ENCODE assay signal across 17 mouse cellular contexts in genomic region chr1:89922282-89922681, GRCm38 (mm10). TPM values are rescaled to one million over a fixed set of nuclear protein-coding genes. Genes with fewer than 3 reads are reported as not detected.
DNase-seq lines count a peak whose midpoint lies in the region; ATAC-seq lines count a peak whose summit lies in the region.
"Had no signal": no experiment of that assay in that cellular context is flagged by ENCODE, and none has a peak within 500 bp of the region (broad histone marks: within the 10 kb centered on the region; RNA-seq: fewer than 3 reads in every experiment).

No protein-coding gene starts in this region.

- no peak overlapping the region for H3K27ac ChIP-seq in heart, embryonic 12.5 days (ENCODE audit: poor library complexity, severe bottlenecking)
- no peak overlapping the region for H3K27ac ChIP-seq in hindbrain, embryonic 12.5 days
- no peak overlapping the region for H3K27ac ChIP-seq in midbrain, embryonic 13.5 days
- H3K27ac ChIP-seq: stomach, embryonic 15.5 days had no signal

- no peak for ATAC-seq in heart, embryonic 12.5 days (ENCODE audit: insufficient number of reproducible peaks, low FRiP score)
- ATAC-seq in hindbrain, embryonic 12.5 days (ENCODE audit: low FRiP score): no peak
- ATAC-seq in midbrain, embryonic 13.5 days: peak; percentile 5; the same call in 1 of the 2 replicates
- ATAC-seq in activated CD4-positive, CD25-positive, alpha-beta regulatory T cell, adult 4 months: no peak
- ATAC-seq: inflammation-experienced regulatory T-cells, adult 6 months; Patski had no signal

- peaks cover 100% of the 10 kb centered on the region for H3K27me3 ChIP-seq in heart, embryonic 12.5 days (replicated peaks)
- H3K27me3 ChIP-seq in hindbrain, embryonic 12.5 days: peaks cover 100% of the 10 kb centered on the region
- peaks cover 100% of the 10 kb centered on the region for H3K27me3 ChIP-seq in midbrain, embryonic 13.5 days

- WGBS in heart, embryonic 12.5 days: under 1% methylated on average over 7 of the region's 7 CpGs
- 5% methylated on average over 7 of the region's 7 CpGs for WGBS in hindbrain, embryonic 12.5 days
- under 1% methylated on average over 7 of the region's 7 CpGs for WGBS in midbrain, embryonic 13.5 days

- intact Hi-C loops in heart, postnatal 36 days (cut with DNase I): no loop called here

- H3K4me2 ChIP-seq in heart, embryonic 12.5 days: peak overlapping the region; percentile 60
- peak overlapping the region; percentile 44 for H3K4me2 ChIP-seq in hindbrain, embryonic 12.5 days (replicated peaks)
- H3K4me2 ChIP-seq in midbrain, embryonic 13.5 days (replicated peaks): peak overlapping the region; percentile 43; the same call in 1 of the 2 replicates

- DNase-seq in heart, postnatal 36 days: no peak
- DNase-seq in embryo, embryonic 10 days (ENCODE audit: low spot score): peak; percentile 79
- DNase-seq in MN1 (ENCODE audit: low spot score): no peak
- no peak for DNase-seq in urinary bladder, postnatal 25 days (ENCODE audit: low spot score)
- DNase-seq: adrenal gland, adult 8-10 months; kidney, postnatal 36 days; right cerebral cortex, postnatal 25 days had no signal

- peaks cover 6% of the 10 kb centered on the region for H3K9me3 ChIP-seq in heart, embryonic 12.5 days (replicated peaks)
- H3K9me3 ChIP-seq in hindbrain, embryonic 12.5 days (replicated peaks): no peaks in the 10 kb centered on the region
- H3K9me3 ChIP-seq in midbrain, embryonic 13.5 days: 0 out of 2 replicates have a peak, but pooled peaks cover 6% of the 10 kb centered on the region
- H3K9me3 ChIP-seq: stomach, embryonic 15.5 days had no signal

- H3K4me1 ChIP-seq in heart, embryonic 12.5 days (replicated peaks): peaks cover 30% of the 10 kb centered on the region
- peaks cover 56% of the 10 kb centered on the region for H3K4me1 ChIP-seq in hindbrain, embryonic 12.5 days
- peaks cover 47% of the 10 kb centered on the region for H3K4me1 ChIP-seq in midbrain, embryonic 13.5 days (replicated peaks)

- H3K36me3 ChIP-seq in heart, embryonic 12.5 days: no peaks in the 10 kb centered on the region
- no peaks in the 10 kb centered on the region for H3K36me3 ChIP-seq in hindbrain, embryonic 12.5 days
- H3K36me3 ChIP-seq in midbrain, embryonic 13.5 days: no peaks in the 10 kb centered on the region
- H3K36me3 ChIP-seq: stomach, embryonic 15.5 days had no signal

- H3K4me3 ChIP-seq in heart, embryonic 12.5 days: peak overlapping the region; percentile 31; the same call in 1 of the 2 replicates
- peak overlapping the region; percentile 15 for H3K4me3 ChIP-seq in hindbrain, embryonic 12.5 days
- no peak overlapping the region for H3K4me3 ChIP-seq in midbrain, embryonic 13.5 days (replicated peaks)
- H3K4me3 ChIP-seq: myocyte had no signal

- no peak overlapping the region for H3K9ac ChIP-seq in heart, embryonic 12.5 days
- 0 out of 2 replicates have a peak overlapping the region, but pooled peaks have one; percentile 13 for H3K9ac ChIP-seq in hindbrain, embryonic 12.5 days
- no peak overlapping the region for H3K9ac ChIP-seq in midbrain, embryonic 13.5 days (replicated peaks)
- H3K9ac ChIP-seq: forebrain, postnatal 0 days; stomach, embryonic 15.5 days had no signal

RNA-seq across cellular contexts. Expression of gene Gbx2, which starts 8.7 kb away (rescaled TPM):
- polyA plus RNA-seq in heart, embryonic 12.5 days (2016; fragmentation: Nextera tagmentation; extraction: Ambion mirVana): 0.18 TPM in 1 of 2 replicates, not detected in the other
- not detected for total RNA-seq in heart, postnatal 36 days (2021)
- polyA plus RNA-seq in hindbrain, embryonic 12.5 days (2016; fragmentation: Nextera tagmentation; extraction: Ambion mirVana): 46.1 and 63.6 TPM in 2 replicates
- polyA plus RNA-seq in midbrain, embryonic 13.5 days (2015; fragmentation: Nextera tagmentation; extraction: Ambion mirVana): 33.3 and 72.3 TPM in 2 replicates
- not detected for polyA plus RNA-seq in activated CD4-positive, CD25-positive, alpha-beta regulatory T cell, adult 4 months (2017; shearing (Covaris generic))
- total RNA-seq: adrenal gland, adult 8-10 months had no signal
- polyA plus RNA-seq: inflammation-experienced regulatory T-cells, adult 6 months; lung, embryonic 16.5 days; myocyte had no signal

Comparison
In these comparisons a context has a peak if more than half of its experiments do, and no peak if none do; other contexts are left out.
1. RNA of gene Gbx2, which starts 8.7 kb away (polyA plus RNA-seq): 46.1 to 63.6 TPM in hindbrain, embryonic 12.5 days and 33.3 to 72.3 TPM in midbrain, embryonic 13.5 days; 0.18 TPM in heart, embryonic 12.5 days and not detected in activated CD4-positive, CD25-positive, alpha-beta regulatory T cell, adult 4 months; every median in the first group is over 10 times any median in the second.
2. Peak in every context shown above with its lines, with median percentiles within 50 percentile points of each other: H3K4me2 ChIP-seq.